Mouse (Mus musculus): ENCODE measurements around the gene Olfr1383.
"Not testable (repeated sequence)": the region's sequence is repeated elsewhere in the genome, so short reads cannot be mapped to it uniquely, and the experiment has no call there.

DNA sequence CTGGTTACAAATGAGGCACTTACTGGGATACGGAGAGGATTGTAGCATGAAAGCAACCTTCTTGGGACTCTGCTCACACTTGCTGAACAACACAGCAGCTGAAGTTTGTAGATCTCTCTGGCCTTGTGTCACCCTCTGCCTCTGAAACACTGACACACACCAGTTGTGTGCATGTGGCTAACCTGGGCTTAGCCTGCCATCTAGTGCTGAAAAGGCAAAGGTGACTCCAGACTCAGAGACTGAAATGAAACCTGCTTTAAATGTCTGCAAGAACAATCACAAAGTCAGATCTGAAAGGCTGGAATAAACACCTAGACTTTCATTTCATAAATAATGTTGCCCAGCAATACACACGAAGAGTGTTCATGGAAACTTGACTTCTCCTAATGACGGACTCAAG lies 34.6 kb downstream of the Olfr1383 start:
- peak; percentile 32 for TF ChIP-seq CTCF (IDR thresholded peaks at IDR 0.05; ENCODE audit: low read depth)
- TF ChIP-seq EP300 (IDR thresholded peaks at IDR 0.05; ENCODE audit: low read depth) = not testable (repeated sequence)

Data from heart, postnatal 0 days (tissue).